Mouse (Mus musculus): ENCODE measurements around the gene Asic2.

DNA sequence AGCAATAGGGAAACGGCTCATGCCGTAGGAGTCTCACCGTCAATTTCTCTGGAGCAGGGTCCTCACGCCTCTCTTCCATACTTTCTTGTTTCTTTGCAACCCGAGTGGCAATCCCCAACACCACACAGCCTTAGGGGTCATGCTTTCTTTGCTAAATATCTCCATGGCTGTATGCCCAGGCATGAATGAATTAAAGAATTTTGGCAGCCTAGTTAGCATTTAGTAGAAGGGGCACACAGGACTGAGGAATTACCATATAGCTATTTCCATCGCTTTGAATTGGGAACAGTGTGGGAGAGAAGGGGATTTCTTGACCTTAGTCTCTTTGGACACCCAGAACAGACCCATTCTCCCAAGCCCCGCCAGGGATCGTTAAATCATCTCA, 597.8 kb downstream of the Asic2 start:
- TF ChIP-seq TAL1 (IDR thresholded peaks at IDR 0.05; ENCODE audit: low read length) (no peak), GATA1 (IDR thresholded peaks at IDR 0.05; ENCODE audit: low read length) (no peak)
